Mouse (Mus musculus) large intestine, adult 2 months (tissue): ENCODE results near the gene Rad9a. TPM values are rescaled to one million over a fixed set of nuclear protein-coding genes. Genes with fewer than 3 reads are reported as not detected.

Experiments used
- DNase-seq: peaks from one replicate; pipeline ENCODE4 v3.0.0-alpha.2; 2012; ENCODE audit warnings: low read depth, low spot score
- WGBS: fragments of 180-500 bp; shearing (Covaris S2); methylation state at CpG from one replicate; pipeline ENCODE4 v1.1.7; 2018; 5-methylcytosine and 5-hydroxymethylcytosine counted together
- polyA plus RNA-seq: library from polyadenylated mRNA; depleted of rRNA; stranded (reverse); fragments of >200 nt; gene quantifications from 2 replicates; pipeline ENCODE4 v1.2.3, GENCODE M21; 2012

The Rad9a gene
- polyA plus RNA-seq, 1 experiment, result 26.9 TPM

DNA sequence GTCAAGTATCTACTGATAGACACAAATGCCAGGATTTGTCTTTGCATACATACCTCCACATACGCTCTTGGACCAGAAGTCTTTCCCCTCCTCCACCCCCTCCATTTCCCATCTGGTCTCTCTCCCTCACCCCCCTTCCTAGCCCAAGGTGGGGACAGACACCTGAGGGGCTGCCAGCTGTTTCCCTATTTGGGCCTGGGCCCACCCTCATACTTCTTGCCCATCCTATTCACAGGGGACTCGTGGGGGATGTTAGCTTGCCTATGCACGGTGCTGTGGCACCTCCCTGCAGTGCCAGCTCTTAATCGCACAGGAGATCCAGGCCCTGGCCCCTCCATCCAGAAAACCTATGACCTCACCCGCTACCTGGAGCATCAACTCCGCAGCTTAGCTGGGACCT is 18.5 kb upstream of the Rad9a start:
- WGBS, result 86% methylated on average over 6 of the region's 6 CpGs
- no peak for DNase-seq

DNA sequence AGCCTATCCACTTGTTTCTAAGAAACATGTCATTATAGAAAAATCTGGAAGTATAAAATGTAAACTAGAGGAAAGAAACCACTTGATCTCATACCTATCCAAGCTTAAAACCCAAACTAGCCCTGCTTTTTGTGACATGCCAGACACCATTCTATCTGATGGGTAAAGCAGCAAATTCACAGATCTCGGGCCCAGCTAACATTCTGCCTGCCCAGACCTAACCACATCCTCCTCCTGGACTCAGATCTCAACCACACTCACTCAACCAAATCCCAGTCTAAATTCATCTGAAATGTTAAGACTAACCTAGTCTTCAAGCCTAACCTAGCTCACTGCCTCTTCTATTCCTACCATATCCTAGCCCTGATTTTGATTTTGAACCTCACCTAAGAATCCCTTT is 17.3 kb upstream of the Rad9a start:
- WGBS, result 76% methylated on average over 1 of the region's 1 CpGs

DNA sequence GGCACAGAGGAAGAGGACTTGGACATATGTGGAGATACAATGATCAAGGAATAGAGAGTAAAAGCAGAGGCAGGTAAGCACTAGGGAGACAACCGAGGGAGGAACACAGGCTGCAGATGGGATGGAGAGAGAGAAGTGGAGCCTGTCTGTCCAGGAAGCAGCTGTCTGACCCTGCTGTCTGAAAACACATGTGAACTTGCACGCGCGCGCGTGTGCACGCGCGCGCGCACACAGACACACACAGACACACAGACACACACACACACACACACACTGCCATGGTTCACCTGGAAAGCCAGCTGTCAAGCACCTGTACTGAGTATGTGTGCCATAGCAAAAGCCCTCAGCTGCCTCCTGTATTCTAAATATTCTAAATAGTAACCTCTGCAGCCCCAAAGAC is 16.8 kb upstream of the Rad9a start:
- no peak for DNase-seq
- 94% methylated on average over 11 of the region's 11 CpGs for WGBS

More for the DNA sequence above, 17.3 kb upstream of the Rad9a start:
- no peak for DNase-seq

DNA sequence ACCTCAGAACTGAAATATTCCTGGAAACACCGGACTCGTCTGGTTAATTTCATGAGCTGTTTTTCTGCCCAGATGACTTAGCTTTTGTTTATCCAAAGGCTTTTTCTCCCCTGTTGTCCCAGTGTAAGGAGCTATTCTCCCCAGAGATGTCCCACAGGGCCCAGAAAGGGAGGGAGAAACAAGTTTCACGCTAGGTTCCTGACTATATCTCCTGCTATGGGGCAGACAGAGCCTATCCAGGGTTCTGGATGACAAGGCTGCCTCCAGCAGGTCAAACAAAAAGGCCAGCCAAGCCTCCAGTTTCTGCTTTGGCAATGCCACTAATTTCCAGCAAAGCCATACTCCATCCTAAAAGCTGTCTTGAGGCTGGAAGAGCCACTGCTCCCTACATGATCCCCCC is 16.4 kb upstream of the Rad9a start:
- WGBS, result 64% methylated on average over 3 of the region's 3 CpGs
- no peak for DNase-seq

DNA sequence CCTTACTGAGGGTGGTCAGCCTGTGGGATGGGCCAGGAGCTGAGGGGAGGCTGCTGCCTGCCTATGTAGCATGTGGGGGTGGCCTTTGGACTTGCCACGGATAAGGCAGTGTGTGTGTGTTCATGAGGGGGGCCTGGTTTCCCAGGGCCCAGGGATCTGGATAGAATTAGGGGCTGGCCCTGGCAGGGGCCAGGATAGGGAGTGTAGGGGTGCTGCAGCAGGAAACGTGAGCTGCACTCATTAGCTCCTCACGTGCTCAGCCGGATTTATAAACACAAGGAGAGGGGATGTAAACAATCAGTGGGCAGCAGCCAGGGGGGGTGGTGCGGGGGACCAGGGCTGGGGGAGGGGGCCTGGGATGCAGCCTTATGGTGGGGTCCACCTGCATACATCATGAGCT is 15.7 kb upstream of the Rad9a start:
- WGBS, result 53% methylated on average over 5 of the region's 5 CpGs

DNA sequence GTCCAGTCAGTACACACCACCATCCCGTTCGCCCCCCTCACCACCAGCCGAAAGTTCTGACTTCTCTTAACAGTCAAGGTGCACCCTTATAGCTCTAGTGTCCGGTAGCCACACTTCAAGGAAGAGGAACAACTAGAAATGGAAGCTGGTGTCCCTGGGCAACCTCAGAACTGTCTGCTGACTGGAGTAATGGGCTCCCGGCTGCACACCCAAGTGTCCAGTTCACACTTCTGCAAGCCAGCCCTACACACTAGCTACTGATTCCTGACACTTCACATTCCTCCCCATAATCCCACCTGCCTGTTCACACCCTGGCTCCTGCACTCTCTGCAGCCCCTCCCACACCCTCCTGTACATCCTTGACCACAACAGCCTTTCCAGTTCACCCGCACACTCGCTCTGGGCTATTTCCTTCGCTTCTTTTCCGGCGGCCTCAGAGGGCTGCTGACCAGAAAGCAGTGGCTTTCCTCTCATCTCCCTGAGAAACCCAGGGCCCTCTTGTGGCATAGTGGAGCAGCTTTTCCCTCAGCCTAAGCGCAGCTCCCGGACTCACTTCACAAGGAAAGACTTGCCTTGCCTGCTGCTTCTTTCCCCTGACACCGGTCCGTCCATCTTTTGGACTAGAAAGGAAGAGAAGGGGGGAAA is 14.7 kb upstream of the Rad9a start:
- WGBS, result 34% methylated on average over 14 of the region's 14 CpGs
- no peak for DNase-seq

More for the DNA sequence above, 15.7 kb upstream of the Rad9a start:
- no peak for DNase-seq

DNA sequence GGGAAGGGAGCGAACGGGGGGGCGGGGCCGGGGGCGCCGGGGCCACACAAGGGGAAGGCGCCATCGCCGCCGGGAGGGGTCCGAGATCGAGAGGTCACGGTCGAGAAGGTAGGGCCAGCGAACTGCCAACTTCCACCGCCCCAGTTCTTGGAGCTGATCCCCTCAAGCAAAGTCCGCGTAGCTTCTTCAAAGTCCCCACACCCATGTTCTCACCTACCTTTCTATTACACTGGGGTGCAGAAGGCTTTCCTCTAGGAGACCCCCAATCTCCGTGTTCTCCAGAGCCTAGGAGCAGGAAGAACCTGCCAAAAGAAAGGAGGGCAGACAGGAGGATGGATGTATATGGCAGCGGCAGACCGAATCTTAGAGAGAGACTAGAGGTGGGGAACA is 14.0 kb upstream of the Rad9a start:
- DNase-seq, result no peak
- WGBS, result 7% methylated on average over 14 of the region's 21 CpGs

DNA sequence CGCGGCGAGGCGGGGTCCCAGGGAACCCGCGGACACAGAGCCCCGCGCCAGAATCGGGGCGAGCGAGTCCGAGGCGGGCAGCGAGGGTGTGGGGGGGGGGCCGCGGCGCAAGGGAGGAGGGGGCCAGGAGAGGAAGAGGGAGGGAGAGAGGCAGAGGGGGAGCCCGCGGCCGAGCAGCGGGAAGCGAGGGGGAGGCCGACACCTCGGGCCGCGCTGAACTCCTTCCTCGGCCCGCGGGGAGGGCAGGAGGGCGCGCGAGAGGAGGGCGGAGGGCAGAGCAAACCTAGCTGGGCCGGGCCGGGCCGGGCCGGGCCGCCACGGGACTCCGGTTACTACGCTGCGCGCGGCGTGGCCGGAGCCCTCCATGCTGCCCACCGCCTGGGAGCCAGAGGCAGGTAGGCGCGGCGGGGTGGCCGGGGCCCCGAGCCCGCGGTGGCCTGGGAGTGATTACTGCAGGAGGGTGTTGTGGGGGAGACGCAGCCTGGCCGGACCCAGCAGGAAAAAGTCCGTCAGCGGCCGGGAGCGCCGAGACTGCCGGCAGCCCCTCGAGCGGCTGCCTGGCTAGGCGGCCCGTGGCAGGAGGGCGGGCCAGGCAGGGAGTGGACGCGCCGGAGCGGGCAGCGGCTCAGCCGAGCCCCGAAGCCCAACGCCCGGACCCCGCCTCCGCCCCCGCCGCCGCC is 13.4 kb upstream of the Rad9a start:
- under 1% methylated on average over 48 of the region's 81 CpGs for WGBS
- DNase-seq, result no peak

DNA sequence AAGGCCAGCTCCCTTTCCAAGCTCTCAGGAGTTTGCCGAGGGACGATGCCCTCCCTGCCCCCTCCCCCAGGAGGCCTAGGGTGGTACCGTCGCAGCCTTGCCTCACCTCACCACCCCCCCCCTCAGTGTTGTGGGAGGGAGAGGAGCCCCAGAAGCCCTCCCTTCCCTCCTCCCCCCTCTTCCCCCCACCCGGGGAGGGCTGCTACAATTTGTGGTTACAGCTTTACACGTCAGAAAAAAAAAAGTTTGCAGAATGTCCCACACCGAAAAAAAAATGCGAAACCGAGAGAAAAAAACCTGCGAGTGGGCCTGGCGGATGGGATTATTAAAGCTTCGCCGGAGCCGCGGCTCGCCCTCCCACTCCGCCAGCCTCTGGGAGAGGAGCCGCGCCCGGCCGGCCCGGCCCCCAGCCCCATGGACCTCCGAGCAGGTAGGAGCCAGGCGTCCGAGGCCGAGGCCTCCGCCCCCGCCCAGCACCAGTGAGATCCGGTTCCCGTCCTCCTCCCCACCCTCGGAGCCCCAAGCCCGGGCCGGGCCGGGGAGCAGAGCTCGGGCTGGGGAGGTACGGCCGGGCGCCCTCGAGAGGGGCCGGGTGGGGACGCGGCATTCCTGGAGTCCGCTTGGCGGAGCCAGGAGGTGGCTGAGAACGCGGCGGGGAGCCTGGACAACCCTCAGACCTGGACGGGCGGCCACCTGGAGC is 12.8 kb upstream of the Rad9a start, which contains the start of the genes Clcf1 and AC109138.7:
Gene Clcf1, plus strand, starts transcription at position 168 of the 700 bp plus-strand sequence.
Gene AC109138.7, plus strand, starts transcription at position 287 of the 700 bp plus-strand sequence.
- WGBS, result 1% methylated on average over 47 of the region's 49 CpGs
- no peak for DNase-seq

DNA sequence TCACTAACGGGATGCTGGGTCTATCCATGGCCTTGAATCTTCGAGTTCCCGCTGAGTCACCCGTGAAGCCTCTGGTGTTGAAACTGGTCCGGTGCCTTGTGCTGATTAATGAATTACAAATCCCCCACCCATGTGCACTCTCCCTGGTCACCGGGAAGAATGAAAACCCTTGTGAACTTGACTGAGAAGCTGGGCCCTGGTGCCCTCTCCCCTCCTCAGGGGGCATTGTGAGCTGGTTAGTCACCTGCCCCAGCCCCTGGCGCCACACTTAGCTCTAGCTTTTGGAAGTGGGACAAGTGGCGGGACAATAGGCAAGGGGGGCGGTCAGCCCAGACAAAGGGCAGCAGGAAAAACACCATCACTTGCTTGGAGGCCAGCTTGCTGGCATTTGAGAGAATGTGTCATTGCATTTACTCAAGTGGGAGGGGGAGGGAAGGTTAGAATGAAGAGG is 12.1 kb upstream of the Rad9a start:
- no peak for DNase-seq
- WGBS, result 17% methylated on average over 9 of the region's 9 CpGs

DNA sequence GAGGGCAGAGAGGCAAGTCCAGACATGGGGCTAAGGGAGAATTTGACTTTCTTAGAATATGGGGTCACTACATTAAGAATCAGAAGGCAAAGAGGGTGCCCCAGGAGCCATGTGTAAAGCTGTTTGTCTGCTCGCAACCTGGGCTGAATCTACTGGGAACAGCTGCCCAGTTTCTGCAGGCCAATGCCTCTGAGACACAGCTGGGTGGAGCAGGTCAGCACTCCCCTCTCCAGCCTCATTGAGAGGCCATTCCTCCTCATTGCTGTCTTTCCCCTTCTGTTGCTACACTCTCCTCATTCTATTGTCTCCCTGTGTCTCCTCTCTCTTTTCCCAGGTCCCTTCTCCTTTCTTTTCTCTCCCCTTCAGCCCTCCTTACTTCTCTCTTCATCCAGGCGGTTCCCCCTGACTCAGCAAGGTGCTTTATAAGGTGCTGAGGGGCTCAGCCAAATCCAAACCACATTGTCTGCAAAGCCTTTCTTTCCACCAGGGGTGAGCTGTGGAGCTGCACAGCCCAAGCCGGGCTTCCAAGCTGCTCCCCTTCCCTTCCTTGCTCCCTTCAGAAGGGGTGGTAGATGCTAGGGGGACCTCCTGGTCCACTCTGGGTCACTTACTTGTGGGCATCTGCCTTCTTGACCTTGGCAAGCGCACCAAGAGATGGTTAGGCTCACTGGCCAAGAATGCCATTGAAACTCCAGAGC is 10.6 kb upstream of the Rad9a start:
- DNase-seq, result no peak
- 81% methylated on average over 4 of the region's 4 CpGs for WGBS

DNA sequence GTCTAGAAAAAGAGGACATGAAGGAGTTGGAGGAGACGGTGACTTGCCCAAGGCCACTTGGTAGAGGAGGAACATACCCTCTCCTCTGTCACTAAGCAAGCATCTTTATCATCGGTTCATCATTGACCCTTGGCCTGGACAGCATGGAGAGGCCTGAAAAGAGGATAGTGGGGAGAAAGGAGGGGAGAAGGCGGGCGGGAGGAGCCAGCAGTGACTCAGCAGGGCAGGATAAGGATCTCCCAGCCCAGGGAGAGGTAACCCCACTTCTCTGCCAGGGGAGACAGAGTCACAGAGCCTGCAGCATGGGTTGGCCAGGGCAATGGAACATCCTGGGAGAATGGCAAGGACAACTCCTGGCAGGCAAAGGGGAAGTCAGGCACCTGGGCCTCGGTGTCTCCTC is 7.1 kb upstream of the Rad9a start:
- 79% methylated on average over 5 of the region's 5 CpGs for WGBS

DNA sequence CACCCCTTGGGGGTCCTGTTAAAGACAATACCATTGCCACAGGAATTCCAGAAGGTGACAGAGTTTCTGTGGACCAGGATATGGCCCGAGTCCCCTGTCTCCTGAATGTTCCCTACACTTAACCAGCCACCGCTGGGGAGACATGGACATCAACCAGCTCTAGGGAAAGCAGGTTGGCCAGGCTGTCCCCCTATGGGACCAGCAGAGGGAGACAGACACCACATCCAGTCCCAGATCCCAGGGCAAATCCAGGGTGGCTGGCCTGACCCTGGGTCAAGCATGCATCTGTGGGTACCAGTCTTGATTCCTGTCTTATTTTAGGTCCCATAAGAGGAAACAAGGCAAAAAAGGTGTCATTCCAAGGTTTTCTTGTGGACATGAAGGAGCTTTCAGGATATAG is 5.5 kb upstream of the Rad9a start:
- DNase-seq, result no peak
- WGBS, result 6% methylated on average over 2 of the region's 2 CpGs

More for the DNA sequence above, 7.1 kb upstream of the Rad9a start:
- no peak for DNase-seq

DNA sequence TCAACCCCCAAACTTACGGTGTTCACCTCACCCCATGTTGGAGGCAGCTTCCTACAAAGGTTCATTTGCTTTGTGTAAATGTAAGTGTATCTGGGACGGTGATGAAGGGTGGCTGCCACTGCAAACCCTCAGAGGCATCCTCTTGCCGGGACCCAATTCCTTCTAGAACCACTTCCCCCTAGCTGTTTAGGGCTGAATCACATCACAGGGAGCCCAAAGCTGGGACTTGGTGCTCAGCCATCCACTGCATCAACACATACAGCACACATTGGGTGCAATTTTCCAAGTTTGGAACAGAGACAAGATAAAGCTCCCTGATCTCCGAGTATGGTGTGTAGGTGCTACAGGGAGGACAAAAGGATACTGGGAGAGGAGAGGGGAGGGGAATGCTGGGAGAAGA is 3.4 kb upstream of the Rad9a start:
- WGBS, result 51% methylated on average over 4 of the region's 4 CpGs
- DNase-seq, result no peak

DNA sequence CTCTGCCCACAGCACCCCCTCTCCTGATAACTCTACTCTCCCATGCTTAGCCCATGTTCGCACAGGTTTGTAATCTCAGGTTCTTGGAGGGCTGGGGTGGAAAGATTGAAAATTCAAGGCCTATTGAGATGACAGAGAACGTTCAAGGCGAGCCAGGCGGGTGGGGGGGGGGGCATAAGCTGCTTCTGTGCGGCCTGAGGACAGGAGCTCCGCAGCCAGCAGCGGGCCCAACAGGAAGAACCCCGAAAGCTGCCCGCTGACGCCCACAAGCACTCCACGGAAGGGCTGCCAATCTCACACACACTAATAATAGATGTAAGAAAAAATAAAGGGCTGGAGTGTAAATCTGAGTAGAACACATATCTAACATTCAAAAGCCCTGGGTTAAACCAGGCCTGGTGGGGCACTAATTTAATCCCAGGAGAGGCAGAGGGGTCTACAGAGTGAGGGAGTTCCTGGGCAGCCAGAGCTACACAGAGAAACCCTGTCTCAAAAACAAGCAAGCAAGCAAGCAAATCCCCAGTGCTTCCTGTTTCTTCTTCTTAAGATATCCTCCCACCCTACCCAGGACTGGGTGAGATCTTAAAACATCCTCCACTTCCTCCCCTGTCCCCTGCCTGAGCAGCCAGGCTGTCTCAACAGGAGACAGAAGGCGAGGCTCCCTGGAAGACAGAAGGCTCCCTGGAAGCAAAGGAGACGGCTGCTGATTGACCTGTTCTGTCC is 2.3 kb upstream of the Rad9a start:
- no peak for DNase-seq
- WGBS, result 71% methylated on average over 13 of the region's 13 CpGs

DNA sequence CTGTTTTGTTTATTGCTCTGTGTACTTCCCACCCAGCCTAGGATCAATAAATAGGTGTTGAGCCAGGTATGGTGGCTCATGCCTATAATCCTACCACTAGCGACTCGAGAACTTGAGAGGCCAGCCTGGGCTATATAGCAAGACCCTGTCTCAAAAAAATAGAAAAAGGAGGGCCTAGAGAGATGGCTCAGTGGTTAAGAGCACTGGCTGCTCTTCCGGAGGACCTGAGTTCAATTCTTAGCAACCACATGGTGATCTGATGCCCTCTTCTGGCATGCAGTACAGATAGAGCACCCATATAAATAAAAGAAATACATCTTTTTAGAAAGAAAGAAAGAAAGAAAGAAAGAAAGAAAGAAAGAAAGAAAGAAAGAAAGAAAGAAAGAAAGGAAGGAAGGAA is 1.7 kb upstream of the Rad9a start:
- 38% methylated on average over 3 of the region's 3 CpGs for WGBS
- DNase-seq, result no peak

DNA sequence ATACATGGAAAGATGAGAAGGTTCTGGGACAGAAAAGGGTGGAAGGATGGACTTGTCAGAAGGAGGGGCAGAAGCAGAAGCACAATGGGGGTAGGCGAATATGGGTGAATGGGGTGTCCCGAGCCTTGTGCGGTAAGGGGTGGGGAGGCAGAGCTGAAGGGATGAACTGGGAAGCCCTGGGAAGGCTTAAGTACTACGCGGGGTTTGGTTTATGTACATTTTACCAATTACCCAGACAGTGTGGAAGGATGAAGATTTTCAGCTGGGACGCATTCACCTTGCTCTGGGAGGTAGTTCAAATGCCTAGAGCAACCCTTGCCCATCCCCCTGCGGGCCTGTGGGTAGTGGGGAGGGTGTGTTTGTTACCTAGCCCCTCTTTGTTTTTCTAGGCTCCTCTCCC is 687 bp upstream of the Rad9a start:
- DNase-seq, result no peak
- 28% methylated on average over 7 of the region's 7 CpGs for WGBS

DNA sequence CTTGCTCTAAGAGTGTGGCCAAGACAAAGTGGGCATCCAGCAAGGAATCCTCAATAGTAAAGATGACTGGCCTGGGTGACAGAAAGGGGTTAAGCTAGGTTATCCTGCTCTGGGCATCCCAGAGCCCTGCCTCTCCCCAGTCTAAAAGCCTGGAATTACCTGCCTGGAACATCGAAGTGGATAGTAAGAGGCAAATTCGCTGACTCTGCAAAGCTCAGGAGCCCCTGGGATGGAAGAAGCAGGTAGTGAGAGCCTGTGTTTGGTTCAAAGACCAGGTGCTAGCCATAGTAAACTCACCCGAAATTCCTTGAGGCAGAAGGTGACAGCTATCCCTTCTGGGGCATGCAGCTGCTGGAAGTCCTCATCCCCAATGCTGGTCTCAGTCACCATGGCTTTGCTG is 4.3 kb downstream of the Rad9a start:
- DNase-seq, result no peak
- WGBS, result 55% methylated on average over 3 of the region's 3 CpGs

DNA sequence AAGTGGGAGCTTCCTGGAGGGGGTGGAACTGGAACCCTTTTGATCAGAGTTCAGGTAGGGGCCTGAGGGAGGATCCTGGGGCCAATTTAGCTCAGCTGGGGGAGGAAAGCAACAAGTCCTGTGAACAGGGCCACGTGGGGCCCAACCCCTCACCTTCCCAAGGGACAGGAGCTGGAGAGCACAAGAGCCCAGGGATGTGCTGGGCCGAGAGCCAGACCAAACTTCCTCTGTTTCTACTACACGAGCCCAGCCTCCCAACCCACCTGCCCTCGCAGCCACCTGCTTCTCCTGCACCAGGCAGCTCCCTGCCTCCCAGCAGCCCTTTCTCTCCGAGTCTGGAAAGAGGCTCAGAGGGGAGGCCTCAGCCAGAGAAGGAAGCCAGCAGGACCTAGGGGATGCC is 4.9 kb downstream of the Rad9a start:
- 5% methylated on average over 5 of the region's 5 CpGs for WGBS
- DNase-seq, result no peak

DNA sequence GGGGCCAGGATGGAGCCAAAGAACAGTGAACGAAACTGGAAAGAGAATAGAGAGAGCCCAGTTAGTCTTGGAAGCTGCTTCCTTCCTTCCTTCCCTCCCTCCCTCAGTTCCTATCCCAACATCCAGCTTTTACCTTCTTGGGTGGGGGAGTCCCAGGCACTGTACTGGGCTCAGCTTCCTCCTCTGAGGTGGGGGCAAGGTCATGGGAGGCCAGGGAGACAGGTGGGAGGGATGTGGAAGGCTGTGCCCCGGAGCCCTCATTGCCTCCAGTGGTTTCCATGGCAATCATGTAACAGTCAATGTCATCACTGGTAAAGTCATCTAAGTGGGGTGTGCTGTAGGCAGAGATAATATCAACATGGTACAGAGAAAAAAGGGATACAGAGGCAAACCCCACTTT is 5.4 kb downstream of the Rad9a start:
- no peak for DNase-seq
- 30% methylated on average over 2 of the region's 2 CpGs for WGBS
